Mouse (Mus musculus): Measurements from ENCODE around the gene 1700030J22Rik. TPM values are rescaled to one million over a fixed set of nuclear protein-coding genes. Genes with fewer than 3 reads are reported as not detected.
A peak's percentile ranks its signal among the peaks of the same experiment; 100 is the strongest.

Gene 1700030J22Rik
- polyA plus RNA-seq, 1 experiment from 2014 or later = 0.66 TPM

DNA sequence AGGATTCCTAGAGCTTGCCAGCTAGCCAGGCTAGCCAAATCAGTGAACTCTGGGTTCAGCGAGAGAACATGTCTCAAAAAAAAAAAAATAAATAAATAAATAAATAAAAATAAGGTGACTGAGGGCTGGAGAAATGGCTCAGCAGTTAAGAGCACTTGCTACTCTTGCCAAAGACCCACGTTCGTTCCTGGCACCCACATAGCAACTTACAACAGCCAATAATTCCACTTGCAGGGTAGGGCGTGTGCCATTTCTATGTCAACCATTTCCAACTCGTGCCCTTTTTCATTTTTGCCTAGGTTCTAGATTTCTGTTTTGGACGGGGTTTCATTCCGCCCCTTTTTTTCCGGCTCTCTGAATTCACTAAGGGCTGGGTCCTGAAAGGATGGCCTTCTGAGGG is 707 bp downstream of the 1700030J22Rik start:
- ATAC-seq (ENCODE audit: insufficient number of reproducible peaks, insufficient read depth, low FRiP score, low read depth) = no peak
- H3K9ac ChIP-seq (ENCODE audit: low read length) = peak overlapping the region; percentile 56; the same call in 1 of the 2 replicates
- H3K4me1 ChIP-seq (ENCODE audit: control insufficient read depth in 2 of 2, insufficient read depth in 2 of 2, low read length in 2 of 2) = peaks cover 9 to 12% of the 10 kb centered on the region in 2 experiments
- peak overlapping the region; percentile 77 to 99 for H3K4me3 ChIP-seq (ENCODE audit: control insufficient read depth in 1 of 2, insufficient read depth in 1 of 2, low read depth in 1 of 2, low read length in 2 of 2)
- peaks cover 13% of the 10 kb centered on the region for H3K36me3 ChIP-seq (ENCODE audit: control insufficient read depth, insufficient read depth, low read length)
- H3K27ac ChIP-seq (replicated peaks in 1 of 2; ENCODE audit: control insufficient read depth in 1 of 2, insufficient read depth in 1 of 2, low read depth in 2 of 2, low read length in 2 of 2) = no peak overlapping the region
- no peaks in the 10 kb centered on the region for H3K9me3 ChIP-seq (ENCODE audit: control insufficient read depth, low read length)
- peak overlapping the region; percentile 70 for H3K4me2 ChIP-seq (ENCODE audit: low read length)
- H3K27me3 ChIP-seq (ENCODE audit: control insufficient read depth, insufficient read depth, low read length) = no peaks in the 10 kb centered on the region
- 30% methylated on average over 8 of the region's 8 CpGs for WGBS

DNA sequence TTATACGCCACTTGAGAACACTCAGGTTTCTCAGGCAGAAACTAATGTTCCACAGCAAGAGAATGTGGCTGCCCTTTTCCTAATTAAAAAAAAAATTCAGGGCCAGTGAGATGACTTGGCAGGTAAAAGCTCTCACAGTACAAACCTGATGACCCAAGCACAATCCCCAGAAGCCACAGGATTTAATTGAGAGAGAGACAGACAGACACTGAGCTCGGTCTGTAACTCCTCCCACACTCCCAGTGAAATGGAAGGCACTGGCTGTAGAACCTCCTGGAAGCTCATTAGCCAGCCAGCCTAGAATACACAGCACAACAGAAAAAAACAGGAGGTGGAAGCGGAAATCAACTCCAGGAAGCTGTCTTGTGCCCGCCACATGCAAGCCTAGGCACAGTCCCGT is 3.2 kb downstream of the 1700030J22Rik start:
- Histone ChIP-seq H3K36me3 (ENCODE audit: control insufficient read depth, insufficient read depth, low read length) (no peaks in the 10 kb centered on the region), H3K4me3 (ENCODE audit: control insufficient read depth in 1 of 2, insufficient read depth in 1 of 2, low read depth in 1 of 2, low read length in 2 of 2) (no peak overlapping the region), H3K27me3 (ENCODE audit: control insufficient read depth, insufficient read depth, low read length) (no peaks in the 10 kb centered on the region), H3K4me1 (ENCODE audit: control insufficient read depth in 2 of 2, insufficient read depth in 2 of 2, low read length in 2 of 2) (peaks cover 9 to 12% of the 10 kb centered on the region in 2 experiments), H3K4me2 (ENCODE audit: low read length) (no peak overlapping the region), H3K27ac (replicated peaks in 1 of 2; ENCODE audit: control insufficient read depth in 1 of 2, insufficient read depth in 1 of 2, low read depth in 2 of 2, low read length in 2 of 2) (no peak overlapping the region), H3K9ac (ENCODE audit: low read length) (no peak overlapping the region), H3K9me3 (ENCODE audit: control insufficient read depth, low read length) (no peaks in the 10 kb centered on the region)
- ATAC-seq (ENCODE audit: insufficient number of reproducible peaks, insufficient read depth, low FRiP score, low read depth) = no peak
- 56% methylated on average over 5 of the region's 5 CpGs for WGBS

DNA sequence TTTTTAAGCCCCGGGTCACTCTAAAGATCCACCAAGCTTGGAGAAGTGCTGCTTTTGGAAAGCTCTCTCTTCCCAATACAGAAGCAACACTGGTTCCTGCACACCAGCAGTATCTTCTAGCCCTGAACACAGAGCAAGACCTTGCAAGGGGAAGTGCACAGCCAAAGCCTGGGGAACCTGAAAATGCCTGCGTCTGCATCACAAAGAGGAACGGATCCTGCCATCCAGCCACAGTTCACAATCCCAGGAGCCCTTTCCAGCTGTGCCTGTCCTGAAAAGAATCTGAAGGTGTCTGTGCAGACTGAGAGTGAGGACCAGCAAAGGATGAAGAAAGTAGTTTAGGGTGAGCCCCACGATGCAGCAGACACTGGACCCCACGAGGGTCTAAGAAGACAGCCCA is 3.7 kb downstream of the 1700030J22Rik start:
- Histone ChIP-seq H3K9me3 (ENCODE audit: control insufficient read depth, low read length) (no peaks in the 10 kb centered on the region), H3K4me2 (ENCODE audit: low read length) (no peak overlapping the region), H3K27ac (replicated peaks in 1 of 2; ENCODE audit: control insufficient read depth in 1 of 2, insufficient read depth in 1 of 2, low read depth in 2 of 2, low read length in 2 of 2) (no peak overlapping the region), H3K9ac (ENCODE audit: low read length) (no peak overlapping the region), H3K4me1 (ENCODE audit: control insufficient read depth in 2 of 2, insufficient read depth in 2 of 2, low read length in 2 of 2) (peaks cover 8 to 11% of the 10 kb centered on the region in 2 experiments), H3K4me3 (ENCODE audit: control insufficient read depth in 1 of 2, insufficient read depth in 1 of 2, low read depth in 1 of 2, low read length in 2 of 2) (no peak overlapping the region), H3K27me3 (ENCODE audit: control insufficient read depth, insufficient read depth, low read length) (no peaks in the 10 kb centered on the region), H3K36me3 (ENCODE audit: control insufficient read depth, insufficient read depth, low read length) (no peaks in the 10 kb centered on the region)
- 41% methylated on average over 5 of the region's 5 CpGs for WGBS
- no peak for ATAC-seq (ENCODE audit: insufficient number of reproducible peaks, insufficient read depth, low FRiP score, low read depth)

DNA sequence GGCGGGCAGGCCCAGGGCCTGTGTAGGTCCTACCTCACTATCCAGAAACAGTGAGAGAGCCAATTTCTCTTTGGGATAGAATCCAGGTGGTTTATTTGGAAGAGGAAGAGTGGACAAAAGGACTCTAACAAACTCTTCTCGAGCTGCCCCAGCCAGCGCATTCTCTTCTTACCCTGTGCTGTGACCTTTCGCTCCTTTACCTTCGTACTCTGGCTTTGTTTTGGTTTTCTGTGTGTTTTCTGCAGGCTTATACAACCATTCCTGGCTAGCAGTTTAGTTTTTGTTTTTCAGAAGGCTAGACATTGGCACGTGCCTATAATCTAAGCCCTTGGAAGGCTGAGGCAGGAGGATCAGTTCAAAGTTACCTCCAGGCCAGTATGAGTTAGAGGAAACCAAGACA is 9.2 kb downstream of the 1700030J22Rik start:
- Histone ChIP-seq H3K4me1 (ENCODE audit: control insufficient read depth in 2 of 2, insufficient read depth in 2 of 2, low read length in 2 of 2) (no peaks in the 10 kb centered on the region), H3K4me3 (ENCODE audit: control insufficient read depth in 1 of 2, insufficient read depth in 1 of 2, low read depth in 1 of 2, low read length in 2 of 2) (no peak overlapping the region), H3K4me2 (ENCODE audit: low read length) (no peak overlapping the region), H3K36me3 (ENCODE audit: control insufficient read depth, insufficient read depth, low read length) (no peaks in the 10 kb centered on the region), H3K27me3 (ENCODE audit: control insufficient read depth, insufficient read depth, low read length) (no peaks in the 10 kb centered on the region), H3K9ac (ENCODE audit: low read length) (no peak overlapping the region), H3K9me3 (ENCODE audit: control insufficient read depth, low read length) (no peaks in the 10 kb centered on the region), H3K27ac (replicated peaks in 1 of 2; ENCODE audit: control insufficient read depth in 1 of 2, insufficient read depth in 1 of 2, low read depth in 2 of 2, low read length in 2 of 2) (no peak overlapping the region)
- no peak for ATAC-seq (ENCODE audit: insufficient number of reproducible peaks, insufficient read depth, low FRiP score, low read depth)
- 87% methylated on average over 6 of the region's 6 CpGs for WGBS

DNA sequence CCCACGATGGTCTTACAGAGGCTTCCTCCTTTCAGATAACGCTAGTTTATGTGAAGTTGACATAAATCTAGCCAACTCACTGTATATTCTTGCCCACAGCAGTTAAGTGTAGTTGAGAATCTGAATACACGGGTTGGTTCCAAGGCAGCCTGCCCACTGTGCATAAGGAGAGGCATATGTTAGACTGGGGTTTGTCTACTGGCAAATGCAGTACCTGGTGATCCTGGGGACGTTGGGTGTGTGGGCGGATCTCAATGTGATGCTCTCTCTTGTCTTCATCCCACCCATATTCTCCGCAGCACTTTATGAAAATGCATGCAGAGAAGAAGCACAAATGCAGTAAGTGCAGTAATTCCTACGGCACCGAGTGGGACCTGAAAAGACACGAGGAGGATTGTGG is 24.3 kb downstream of the 1700030J22Rik start:
- Histone ChIP-seq H3K9ac (ENCODE audit: low read length) (no peak overlapping the region), H3K9me3 (ENCODE audit: control insufficient read depth, low read length) (no peaks in the 10 kb centered on the region), H3K4me2 (ENCODE audit: low read length) (no peak overlapping the region), H3K27me3 (ENCODE audit: control insufficient read depth, insufficient read depth, low read length) (no peaks in the 10 kb centered on the region), H3K4me3 (ENCODE audit: control insufficient read depth in 1 of 2, insufficient read depth in 1 of 2, low read depth in 1 of 2, low read length in 2 of 2) (no peak overlapping the region), H3K4me1 (ENCODE audit: control insufficient read depth in 2 of 2, insufficient read depth in 2 of 2, low read length in 2 of 2) (peaks cover 4 to 14% of the 10 kb centered on the region in 2 experiments; a peak in 3 of 4 replicates), H3K27ac (replicated peaks in 1 of 2; ENCODE audit: control insufficient read depth in 1 of 2, insufficient read depth in 1 of 2, low read depth in 2 of 2, low read length in 2 of 2) (no peak overlapping the region), H3K36me3 (ENCODE audit: control insufficient read depth, insufficient read depth, low read length) (peaks cover 67% of the 10 kb centered on the region)
- no peak for ATAC-seq (ENCODE audit: insufficient number of reproducible peaks, insufficient read depth, low FRiP score, low read depth)
- 93% methylated on average over 9 of the region's 9 CpGs for whole genome bisulfite sequencing

DNA sequence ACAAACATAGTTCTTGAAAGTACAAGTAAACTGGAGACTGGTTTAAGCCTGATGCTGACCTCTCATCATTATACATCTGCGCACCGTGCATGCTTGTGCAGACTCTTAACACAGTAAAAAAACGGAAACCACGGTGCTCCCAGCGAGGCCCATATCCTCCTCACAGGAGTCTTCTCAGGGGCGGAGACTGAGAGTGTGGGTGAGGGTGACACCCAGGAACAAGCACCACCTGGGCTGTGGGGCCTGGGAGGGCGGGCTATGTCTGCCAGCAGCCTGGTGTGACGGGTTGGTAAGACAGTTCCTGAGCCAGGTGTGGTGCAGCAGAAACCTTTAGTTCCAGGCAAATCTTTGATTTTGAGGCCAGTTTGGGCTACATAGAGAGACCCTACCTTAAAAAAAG is 26.3 kb downstream of the 1700030J22Rik start:
- no peak overlapping the region for H3K27ac ChIP-seq (replicated peaks in 1 of 2; ENCODE audit: control insufficient read depth in 1 of 2, insufficient read depth in 1 of 2, low read depth in 2 of 2, low read length in 2 of 2)
- 92% methylated on average over 8 of the region's 8 CpGs for WGBS
- H3K4me1 ChIP-seq (ENCODE audit: control insufficient read depth in 2 of 2, insufficient read depth in 2 of 2, low read length in 2 of 2) = peaks cover 10 to 24% of the 10 kb centered on the region in 2 experiments
- H3K36me3 ChIP-seq (ENCODE audit: control insufficient read depth, insufficient read depth, low read length) = peaks cover 47% of the 10 kb centered on the region
- no peak overlapping the region for H3K9ac ChIP-seq (ENCODE audit: low read length)
- H3K9me3 ChIP-seq (ENCODE audit: control insufficient read depth, low read length) = no peaks in the 10 kb centered on the region
- no peak for ATAC-seq (ENCODE audit: insufficient number of reproducible peaks, insufficient read depth, low FRiP score, low read depth)
- H3K27me3 ChIP-seq (ENCODE audit: control insufficient read depth, insufficient read depth, low read length) = no peaks in the 10 kb centered on the region
- H3K4me3 ChIP-seq (ENCODE audit: control insufficient read depth in 1 of 2, insufficient read depth in 1 of 2, low read depth in 1 of 2, low read length in 2 of 2) = no peak overlapping the region
- H3K4me2 ChIP-seq (ENCODE audit: low read length) = no peak overlapping the region

DNA sequence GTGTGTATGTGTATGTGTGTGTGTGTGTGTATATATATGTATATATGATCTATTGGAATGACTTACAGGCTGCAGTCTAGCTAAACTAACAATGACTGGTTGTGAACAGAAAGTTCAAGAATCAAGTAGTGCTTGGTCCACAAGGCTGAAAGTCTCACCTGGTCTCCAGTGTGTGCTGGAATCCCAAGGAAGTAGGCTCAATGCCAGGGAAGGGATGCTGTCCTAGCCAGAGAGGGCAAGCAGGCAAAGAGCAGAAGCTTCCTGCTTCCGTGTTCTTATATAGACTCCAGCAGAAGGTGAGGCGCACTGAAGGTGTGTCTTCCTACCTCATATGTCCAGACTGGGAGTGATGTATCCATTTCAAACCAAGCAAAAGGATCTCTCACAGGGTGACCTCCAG is 27.0 kb downstream of the 1700030J22Rik start:
- Histone ChIP-seq H3K36me3 (ENCODE audit: control insufficient read depth, insufficient read depth, low read length) (peaks cover 40% of the 10 kb centered on the region), H3K4me1 (ENCODE audit: control insufficient read depth in 2 of 2, insufficient read depth in 2 of 2, low read length in 2 of 2) (peaks cover 14 to 30% of the 10 kb centered on the region in 2 experiments), H3K9ac (ENCODE audit: low read length) (no peak overlapping the region), H3K27ac (replicated peaks in 1 of 2; ENCODE audit: control insufficient read depth in 1 of 2, insufficient read depth in 1 of 2, low read depth in 2 of 2, low read length in 2 of 2) (no peak overlapping the region), H3K27me3 (ENCODE audit: control insufficient read depth, insufficient read depth, low read length) (no peaks in the 10 kb centered on the region), H3K4me2 (ENCODE audit: low read length) (no peak overlapping the region), H3K4me3 (ENCODE audit: control insufficient read depth in 1 of 2, insufficient read depth in 1 of 2, low read depth in 1 of 2, low read length in 2 of 2) (no peak overlapping the region), H3K9me3 (ENCODE audit: control insufficient read depth, low read length) (no peaks in the 10 kb centered on the region)
- WGBS = 88% methylated on average over 2 of the region's 2 CpGs
- ATAC-seq (ENCODE audit: insufficient number of reproducible peaks, insufficient read depth, low FRiP score, low read depth) = no peak

DNA sequence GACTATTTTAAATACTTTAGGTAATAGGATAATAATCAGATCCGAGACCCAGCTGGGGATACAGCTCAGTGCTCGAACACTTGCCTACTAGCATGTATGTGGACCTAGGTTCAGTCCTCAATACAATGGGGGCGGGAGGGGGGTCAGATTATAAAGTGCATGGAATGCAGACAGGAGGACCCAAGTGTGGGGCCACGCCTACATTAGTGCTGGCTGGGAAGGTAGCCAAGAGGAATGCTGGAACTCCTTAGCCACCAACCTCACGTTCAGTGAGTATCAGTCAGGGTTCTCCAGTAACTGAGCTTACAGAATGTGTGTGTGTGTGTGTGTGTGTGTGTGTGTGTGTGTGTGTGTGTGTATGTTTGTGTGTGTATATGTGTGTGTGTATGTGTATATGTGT is 27.4 kb downstream of the 1700030J22Rik start:
- WGBS = 34% methylated on average over 5 of the region's 5 CpGs
- ATAC-seq (ENCODE audit: insufficient number of reproducible peaks, insufficient read depth, low FRiP score, low read depth) = peak; percentile 47; the same call in 1 of the 2 replicates
- Histone ChIP-seq H3K4me1 (ENCODE audit: control insufficient read depth in 2 of 2, insufficient read depth in 2 of 2, low read length in 2 of 2) (peaks cover 18 to 34% of the 10 kb centered on the region in 2 experiments), H3K9me3 (ENCODE audit: control insufficient read depth, low read length) (no peaks in the 10 kb centered on the region), H3K27ac (replicated peaks in 1 of 2; ENCODE audit: control insufficient read depth in 1 of 2, insufficient read depth in 1 of 2, low read depth in 2 of 2, low read length in 2 of 2) (no peak overlapping the region), H3K4me3 (ENCODE audit: control insufficient read depth in 1 of 2, insufficient read depth in 1 of 2, low read depth in 1 of 2, low read length in 2 of 2) (no peak overlapping the region), H3K36me3 (ENCODE audit: control insufficient read depth, insufficient read depth, low read length) (peaks cover 36% of the 10 kb centered on the region), H3K4me2 (ENCODE audit: low read length) (no peak overlapping the region), H3K27me3 (ENCODE audit: control insufficient read depth, insufficient read depth, low read length) (no peaks in the 10 kb centered on the region), H3K9ac (ENCODE audit: low read length) (no peak overlapping the region)
